Mouse (Mus musculus): Measurements from ENCODE around the gene 9130230L23Rik. TPM values are rescaled to one million over a fixed set of nuclear protein-coding genes. Genes with fewer than 3 reads are reported as not detected.

The 9130230L23Rik gene
- total RNA-seq, 2 experiments from 2014 or later: 0.22 to 0.40 TPM

DNA sequence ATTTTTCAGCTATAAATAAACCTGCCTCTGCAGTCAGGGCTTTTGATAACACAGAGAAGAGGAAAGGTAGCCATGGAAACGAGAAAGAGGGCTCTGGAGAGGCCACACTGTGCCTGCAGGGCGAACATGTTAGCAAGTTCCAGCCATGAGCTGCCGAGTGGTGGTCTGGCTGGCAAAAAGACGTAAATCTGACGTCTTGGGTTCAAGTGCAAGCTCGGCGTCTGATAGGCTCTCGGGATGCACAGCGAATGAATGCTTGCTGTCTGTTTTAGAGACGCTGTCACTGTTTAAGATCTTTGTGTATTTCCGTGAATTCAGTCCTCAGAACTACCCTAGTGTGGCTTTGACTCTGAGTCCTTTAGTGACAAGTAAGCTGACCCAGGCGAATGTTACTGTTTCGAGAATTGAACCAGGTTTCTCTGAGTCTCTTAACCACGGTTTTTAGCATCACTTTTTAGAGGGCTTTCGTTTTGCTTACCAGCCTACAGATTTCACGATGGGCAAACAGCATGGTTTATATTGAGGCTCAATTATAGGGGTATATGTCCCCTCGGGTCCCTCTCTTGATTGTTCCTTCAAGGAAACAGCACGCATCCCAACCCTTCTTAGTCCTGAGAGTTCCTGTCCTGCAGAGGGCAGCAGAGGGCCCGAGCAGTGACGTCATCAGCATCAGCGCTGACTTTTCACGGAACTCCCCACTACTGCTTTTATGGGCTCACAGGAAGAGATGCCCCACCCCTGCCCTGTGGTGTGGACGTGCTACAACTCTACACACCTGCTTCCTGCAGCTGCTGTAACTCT, 48.5 kb downstream of the 9130230L23Rik start:
- peak; percentile 85 for ATAC-seq (ENCODE audit: poor library complexity, severe bottlenecking)

DNA sequence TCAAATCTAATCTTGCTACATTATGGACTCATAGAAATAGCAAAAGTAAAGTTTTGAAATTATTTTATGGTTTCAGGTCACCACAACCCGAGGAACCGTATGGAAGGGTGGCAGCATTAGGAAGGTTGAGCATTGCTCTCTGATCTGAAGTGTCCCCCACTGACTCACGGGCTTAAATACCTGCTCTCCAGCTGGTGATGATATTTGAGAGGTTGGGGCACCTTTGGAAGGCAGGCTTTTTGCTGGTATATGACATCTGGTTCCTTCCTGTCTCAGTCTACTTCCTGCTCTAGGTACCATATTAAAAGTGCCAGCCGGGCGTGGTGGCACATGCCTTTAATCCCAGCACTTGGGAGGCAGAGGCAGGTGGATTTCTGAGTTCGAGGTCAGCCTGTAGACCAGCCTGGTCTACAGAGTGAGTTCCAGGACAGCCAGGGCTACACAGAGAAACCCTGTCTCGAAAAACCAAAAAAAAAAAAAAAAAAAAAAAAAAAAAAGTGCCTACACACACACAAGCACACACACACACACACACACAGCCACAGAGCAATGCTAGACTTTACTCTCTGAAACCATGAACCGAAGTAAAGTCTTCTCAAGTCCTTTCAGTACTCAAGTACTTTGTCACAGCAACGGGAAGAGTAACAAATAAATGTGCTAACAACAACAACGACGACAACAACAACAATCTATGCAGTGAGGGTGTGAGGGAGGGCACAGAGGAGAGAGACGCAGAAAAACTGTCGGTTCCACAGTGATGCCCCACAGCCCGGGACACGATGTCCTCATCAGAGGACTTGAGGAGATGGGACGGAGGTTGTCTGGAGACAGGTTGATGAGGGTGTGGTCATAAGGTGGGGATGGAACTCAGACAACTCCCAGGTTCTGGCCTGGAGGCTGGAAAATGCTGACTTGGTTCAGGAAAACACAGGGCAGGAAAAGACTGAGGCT, 49.7 kb downstream of the 9130230L23Rik start:
- ATAC-seq (ENCODE audit: poor library complexity, severe bottlenecking): no peak

DNA sequence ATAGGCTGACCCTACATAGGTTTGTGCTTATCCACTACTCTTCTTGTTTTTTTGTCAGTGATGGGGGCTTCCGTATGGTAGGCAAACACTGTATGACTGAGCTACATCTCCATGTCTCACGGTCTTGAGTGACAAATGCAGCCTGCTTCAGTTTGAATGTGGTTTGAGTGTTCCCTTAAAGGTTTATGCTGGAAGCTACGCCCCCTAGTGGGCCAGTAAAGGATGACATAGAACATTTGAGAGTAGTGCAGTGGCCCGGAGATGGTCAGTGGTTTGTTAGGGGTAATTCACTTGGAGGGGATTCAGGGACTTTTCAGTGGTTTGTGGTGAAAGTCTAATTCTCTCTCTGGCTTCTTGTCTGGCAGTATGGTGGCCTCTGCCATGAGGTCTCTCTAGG, 52.6 kb downstream of the 9130230L23Rik start:
- no peak for ATAC-seq (ENCODE audit: poor library complexity, severe bottlenecking)

- ATAC-seq (ENCODE audit: poor library complexity, severe bottlenecking): peak; percentile 51; the same call in 1 of the 2 replicates
Observed at GRCm38 (mm10) chr5:65950679-65951512, 53.2 kb downstream of the 9130230L23Rik start.

GRCm38 (mm10) chr5:65950236-65950635, 53.8 kb downstream of the 9130230L23Rik start:
- ATAC-seq (ENCODE audit: poor library complexity, severe bottlenecking): no peak

GRCm38 (mm10) chr5:65949822-65950221, 54.3 kb downstream of the 9130230L23Rik start:
- no peak for ATAC-seq (ENCODE audit: poor library complexity, severe bottlenecking)

DNA sequence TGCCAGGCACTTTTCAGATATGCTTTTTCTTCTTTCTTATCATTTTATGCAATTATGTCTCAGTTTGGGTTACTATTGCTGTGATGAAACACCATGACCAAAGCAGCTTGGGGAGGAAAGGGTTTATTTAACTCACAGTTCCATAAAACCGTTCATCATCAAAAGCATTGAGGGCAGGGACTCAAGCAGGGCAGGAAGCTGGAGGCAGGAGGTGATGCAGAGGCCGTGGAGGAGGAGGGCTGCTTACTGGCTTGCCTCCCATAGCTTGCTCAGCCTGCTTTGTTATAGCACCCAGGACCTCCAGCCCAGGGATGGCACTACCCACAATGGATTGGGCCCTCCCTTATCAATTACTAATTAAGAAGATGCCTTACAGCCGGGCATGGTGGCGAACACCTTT, 62.9 kb downstream of the 9130230L23Rik start:
- ATAC-seq (ENCODE audit: poor library complexity, severe bottlenecking): no peak

DNA sequence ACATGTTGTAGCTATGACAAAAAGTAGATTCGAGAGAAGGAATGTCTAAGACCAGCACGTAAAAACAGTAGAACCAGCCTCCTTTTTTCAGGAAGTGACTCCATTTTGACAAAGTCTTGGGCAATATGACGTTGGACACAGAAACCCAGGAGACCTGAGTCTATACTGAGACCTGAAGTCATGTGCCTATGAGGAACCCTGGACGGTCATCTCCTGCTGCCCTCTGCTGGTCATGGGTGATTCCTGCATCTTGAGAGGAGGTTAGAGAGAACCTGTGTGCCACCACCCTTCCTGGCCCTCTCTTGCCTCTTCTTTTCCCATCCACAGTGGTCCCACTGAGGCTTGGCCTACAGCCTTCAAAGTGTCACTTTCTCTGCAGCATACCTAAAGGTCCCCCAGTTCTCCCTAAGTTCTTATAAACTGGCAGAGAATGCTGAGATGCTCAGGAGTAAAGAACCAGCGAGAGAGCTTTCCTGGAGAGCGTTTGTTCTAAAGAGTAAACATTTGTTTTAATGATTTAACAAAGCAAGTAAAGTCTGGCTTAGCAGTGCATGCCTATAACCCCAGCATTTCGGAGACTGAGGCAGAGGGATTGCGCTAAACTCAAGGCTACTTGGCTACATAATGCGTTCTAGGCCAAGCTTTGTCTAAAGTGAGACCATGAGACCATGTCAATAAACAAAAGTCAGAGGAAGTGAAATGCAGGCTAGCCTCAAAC, 65.9 kb downstream of the 9130230L23Rik start:
- peak; percentile 95 for ATAC-seq (ENCODE audit: poor library complexity, severe bottlenecking)

- no peak for ATAC-seq (ENCODE audit: poor library complexity, severe bottlenecking)
Observed at GRCm38 (mm10) chr5:65937011-65937726, 66.9 kb downstream of the 9130230L23Rik start.

GRCm38 (mm10) chr5:65934783-65935182, 69.3 kb downstream of the 9130230L23Rik start, which contains the start of gene Chrna9:
Gene Chrna9 (plus strand): TSS chr5:65934921.
- ATAC-seq (ENCODE audit: poor library complexity, severe bottlenecking): no peak

- peak; percentile 23; the same call in 1 of the 2 replicates for ATAC-seq (ENCODE audit: poor library complexity, severe bottlenecking)
Observed at GRCm38 (mm10) chr5:65933764-65934163, 70.3 kb downstream of the 9130230L23Rik start.

- ATAC-seq (ENCODE audit: poor library complexity, severe bottlenecking): no peak
Observed at GRCm38 (mm10) chr5:65933258-65933657, 70.8 kb downstream of the 9130230L23Rik start.

DNA sequence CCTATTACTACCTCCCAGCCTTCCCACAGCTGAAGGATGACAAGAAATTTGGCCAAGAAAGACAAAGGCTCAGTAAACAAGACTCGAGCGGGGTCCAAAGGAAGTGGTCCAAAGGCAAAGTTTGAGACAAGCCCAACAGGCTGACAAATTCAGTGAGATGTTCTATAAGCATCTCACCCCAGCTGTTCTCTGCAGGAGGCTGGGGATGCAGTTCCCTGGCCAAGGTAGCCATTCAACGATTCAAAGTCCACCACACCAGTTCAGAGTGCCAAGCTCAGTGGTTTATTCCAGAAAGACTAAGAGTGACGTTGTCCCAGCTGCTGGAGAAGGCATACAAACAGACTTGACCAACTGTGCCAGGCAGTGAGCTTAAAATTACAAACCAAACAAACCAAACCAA, 73.9 kb downstream of the 9130230L23Rik start:
- no peak for ATAC-seq (ENCODE audit: poor library complexity, severe bottlenecking)

Other genes starting within 250 kb of the 9130230L23Rik start
- gene N4bp2, start 240.8 kb downstream of the 9130230L23Rik start, total RNA-seq (2015): 30.8 and 31.5 TPM in 2 replicates
- gene N4bp2, start 240.8 kb downstream of the 9130230L23Rik start, total RNA-seq (2017): 25.7 and 28.8 TPM in 2 replicates
- 6.4 and 10.8 TPM in 2 replicates for gene Rhoh, start 143.1 kb downstream of the 9130230L23Rik start, total RNA-seq (2015)
- gene Rhoh, start 143.1 kb downstream of the 9130230L23Rik start, total RNA-seq (2017): 9.3 and 10.5 TPM in 2 replicates
- gene Chrna9, start 69.4 kb downstream of the 9130230L23Rik start, total RNA-seq (2015): not detected in 2 replicates
- not detected in 2 replicates for gene Chrna9, start 69.4 kb downstream of the 9130230L23Rik start, total RNA-seq (2017)
- 27.2 and 30.2 TPM in 2 replicates for gene Rbm47, start 168.8 kb upstream of the 9130230L23Rik start, total RNA-seq (2015)
- gene Rbm47, start 168.8 kb upstream of the 9130230L23Rik start, total RNA-seq (2017): 13.3 and 21.3 TPM in 2 replicates

All from megakaryocyte, adult 5-6 weeks (primary cell).